Mouse (Mus musculus) spleen, adult 18-20 months (tissue): ENCODE results near the gene Stag1.

ENCODE experiments used
- DNase-seq, 2 experiments: peaks; one replicate each; pipeline ENCODE4 v3.0.0; 2022; ENCODE audit warnings: mixed read lengths in 2 of 2

The Stag1 gene

GRCm38 (mm10) chr9:100597546-100597945 lies at the start of gene Stag1:
Gene Stag1, plus strand, starts transcription at chr9:100597798.
- no peak for DNase-seq

GRCm38 (mm10) chr9:100548313-100548712 lies 49.3 kb upstream of the Stag1 start:
- DNase-seq = peak in 1 of 2 experiments; percentile 31

GRCm38 (mm10) chr9:100555686-100556085 lies 41.9 kb upstream of the Stag1 start:
- no peak for DNase-seq

- DNase-seq = no peak
Observed at GRCm38 (mm10) chr9:100558023-100558573, 39.5 kb upstream of the Stag1 start.

- DNase-seq = no peak
Observed at GRCm38 (mm10) chr9:100558991-100559390, 38.6 kb upstream of the Stag1 start.

GRCm38 (mm10) chr9:100560251-100560890 lies 37.2 kb upstream of the Stag1 start:
- no peak for DNase-seq

- peak in 1 of 2 experiments; percentile 6 for DNase-seq
Observed at GRCm38 (mm10) chr9:100569798-100570625, 27.6 kb upstream of the Stag1 start.

- peak in 1 of 2 experiments; percentile 8 for DNase-seq
Observed at GRCm38 (mm10) chr9:100570626-100571233, 26.9 kb upstream of the Stag1 start, which contains the start of gene Slc35g2. Gene Slc35g2, minus strand, starts transcription at chr9:100571090.

GRCm38 (mm10) chr9:100571511-100571910 lies 26.1 kb upstream of the Stag1 start:
- no peak for DNase-seq

GRCm38 (mm10) chr9:100573300-100573699 lies 24.3 kb upstream of the Stag1 start:
- no peak for DNase-seq

- DNase-seq = no peak
Observed at GRCm38 (mm10) chr9:100573942-100574341, 23.7 kb upstream of the Stag1 start.

- DNase-seq = no peak
Observed at GRCm38 (mm10) chr9:100580196-100580740, 17.3 kb upstream of the Stag1 start.

GRCm38 (mm10) chr9:100581543-100582492 lies 15.8 kb upstream of the Stag1 start:
- DNase-seq = no peak

- DNase-seq = no peak
Observed at GRCm38 (mm10) chr9:100582883-100583575, 14.6 kb upstream of the Stag1 start.

- DNase-seq = no peak
Observed at GRCm38 (mm10) chr9:100584031-100584430, 13.6 kb upstream of the Stag1 start.

GRCm38 (mm10) chr9:100590462-100590861 lies 7.1 kb upstream of the Stag1 start:
- DNase-seq = no peak

GRCm38 (mm10) chr9:100596317-100596716 lies 1.3 kb upstream of the Stag1 start:
- no peak for DNase-seq

- DNase-seq = no peak
Observed at GRCm38 (mm10) chr9:100599761-100600328, 2.2 kb downstream of the Stag1 start.

- no peak for DNase-seq
Observed at GRCm38 (mm10) chr9:100602130-100602529, 4.5 kb downstream of the Stag1 start.

- no peak for DNase-seq
Observed at GRCm38 (mm10) chr9:100603156-100603555, 5.6 kb downstream of the Stag1 start.

- no peak for DNase-seq
Observed at GRCm38 (mm10) chr9:100605522-100605921, 7.9 kb downstream of the Stag1 start.
